Mouse (Mus musculus) liver, embryonic 14.5 days (tissue): ENCODE measurements around the gene Fbxl12.
"Not testable (repeated sequence)": the region's sequence is repeated elsewhere in the genome, so short reads cannot be mapped to it uniquely, and the experiment has no call there.

Experiments
- CTCF ChIP-seq: IDR thresholded peaks from 2 replicates; pipeline ENCODE4 v1.5.1; 2016; ENCODE audit warnings: antibody characterized with exemption, low read depth, control low read depth
- EP300 ChIP-seq: IDR thresholded peaks from 2 replicates; pipeline ENCODE4 v1.6.1; 2016; ENCODE audit warnings: antibody characterized with exemption, low read depth

GRCm38 (mm10) chr9:20690449-20690848 lies 45.9 kb upstream of the Fbxl12 start:
- not testable (repeated sequence) for TF ChIP-seq CTCF, EP300
